Mouse (Mus musculus) neural tube, embryonic 10.5 days (tissue): Measurements from ENCODE around the gene Ggt5.
A peak's percentile ranks its signal among the peaks of the same experiment; 100 is the strongest.

ENCODE experiments used
- DNase-seq: peaks from one replicate; pipeline ENCODE4 v3.0.0-alpha.2; 2017; ENCODE audit warnings: low spot score; ENCODE audit errors: extremely low spot score

The Ggt5 gene

GRCm38 (mm10) chr10:75568029-75568428 lies 21.1 kb upstream of the Ggt5 start:
- no peak for DNase-seq

DNA sequence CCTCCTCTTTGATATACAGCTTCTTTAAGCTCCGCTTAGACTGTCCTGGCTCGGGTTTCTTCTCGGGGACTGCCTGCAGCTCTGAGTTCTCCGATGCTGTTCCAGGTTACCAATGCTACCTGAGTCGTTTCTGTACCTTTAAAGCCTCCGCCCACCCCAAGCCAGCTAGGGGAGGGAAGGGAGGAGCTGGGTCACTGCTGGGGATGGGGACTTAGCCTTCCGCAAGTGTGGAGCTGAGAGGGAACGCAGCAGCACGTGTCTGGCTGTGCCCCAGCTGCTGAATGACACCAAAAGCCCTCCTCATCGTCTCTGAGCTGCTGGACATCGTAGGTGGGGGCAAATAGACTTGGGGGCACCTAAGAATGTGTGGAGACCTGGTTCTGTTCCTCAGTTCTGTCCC lies 20.7 kb upstream of the Ggt5 start:
- no peak for DNase-seq

GRCm38 (mm10) chr10:75568851-75569250 lies 20.3 kb upstream of the Ggt5 start:
- no peak for DNase-seq

DNA sequence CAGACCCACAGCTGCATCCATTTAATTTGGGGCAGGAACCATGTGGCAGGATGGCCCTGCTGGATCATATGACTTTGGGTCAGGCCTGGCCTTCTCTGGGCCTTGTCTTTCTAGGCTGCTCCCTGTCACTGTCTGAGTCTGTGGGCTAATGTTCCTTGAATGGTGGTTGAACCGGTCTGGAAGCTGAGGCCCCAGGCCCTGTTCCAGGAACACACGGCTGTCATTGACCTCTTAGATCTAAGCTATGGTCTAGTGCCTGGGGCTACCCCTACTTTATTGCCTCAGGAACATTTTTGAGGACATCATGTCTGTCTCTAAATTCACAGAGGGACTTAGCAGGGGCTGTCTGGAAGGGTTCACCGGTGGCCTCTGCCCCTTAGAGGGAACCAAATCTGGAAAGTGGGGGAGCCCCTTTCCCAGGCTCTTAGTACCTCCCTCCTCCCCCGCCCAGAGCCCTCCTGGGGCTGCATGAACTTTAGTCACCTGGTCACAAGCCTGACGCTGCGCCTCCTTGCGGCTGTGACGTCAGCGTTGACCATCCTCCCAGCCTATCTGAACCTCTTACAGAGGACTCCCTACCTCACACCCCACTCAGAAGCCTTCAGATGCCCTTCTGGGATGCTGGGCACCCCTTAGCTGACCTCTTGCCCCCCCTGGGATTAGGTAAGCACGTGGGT lies 18.0 kb upstream of the Ggt5 start:
- DNase-seq = no peak

- no peak for DNase-seq
Measured at GRCm38 (mm10) chr10:75571937-75572336, 17.2 kb upstream of the Ggt5 start.

DNA sequence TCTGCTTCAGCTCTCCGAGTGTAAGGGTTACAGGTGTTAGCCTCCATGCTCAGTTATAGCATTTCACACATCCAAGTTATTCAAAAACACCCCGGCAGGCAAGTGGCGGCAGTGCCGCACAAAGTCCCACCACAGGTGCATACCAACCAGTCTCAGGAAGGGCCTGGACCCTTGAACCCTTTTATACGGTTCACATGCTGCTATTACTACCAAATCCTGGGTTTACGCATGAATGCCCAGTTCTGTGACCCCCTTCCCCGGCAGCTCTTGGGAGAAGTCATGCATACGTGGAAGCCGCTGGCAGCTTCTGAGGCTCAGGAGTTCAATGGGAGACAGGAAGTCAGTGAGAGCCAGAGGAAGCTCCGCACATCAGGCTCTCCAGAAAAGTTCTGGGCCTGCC lies 16.0 kb upstream of the Ggt5 start:
- DNase-seq = no peak

- no peak for DNase-seq
Measured at GRCm38 (mm10) chr10:75573965-75574364, 15.2 kb upstream of the Ggt5 start.

GRCm38 (mm10) chr10:75579129-75579528 lies 10.0 kb upstream of the Ggt5 start:
- DNase-seq = no peak

DNA sequence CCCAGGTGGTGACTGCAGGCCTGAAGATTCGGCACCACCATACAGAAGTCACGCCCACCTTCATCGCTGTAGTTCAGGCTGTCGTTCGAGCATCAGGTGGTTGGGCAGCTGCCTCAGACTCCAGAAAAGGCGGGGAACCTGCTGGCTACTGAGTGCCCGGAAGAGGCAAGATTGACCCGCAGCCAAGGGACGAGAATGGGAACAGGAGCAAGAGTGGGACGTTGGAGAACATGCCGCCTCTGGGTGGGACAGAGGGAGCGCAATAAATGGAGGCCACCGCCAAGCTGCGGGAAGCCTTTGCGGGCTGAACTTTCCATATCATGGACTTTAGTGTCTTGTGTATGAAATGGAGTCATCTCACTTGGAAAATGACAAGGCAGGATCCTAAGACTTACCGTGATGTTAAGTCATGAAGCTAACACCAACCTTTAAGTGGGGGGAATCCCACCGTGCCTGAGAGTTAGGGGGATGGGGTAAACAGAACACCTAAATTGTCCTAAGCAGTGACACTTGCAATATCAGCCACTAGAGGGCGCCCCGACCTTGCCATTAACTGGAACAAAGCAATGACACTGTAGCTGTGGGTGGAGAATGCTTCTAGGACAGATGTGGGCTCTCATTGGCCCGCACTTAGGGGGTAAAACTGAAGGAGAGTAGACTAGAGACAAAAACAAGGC lies 3.1 kb upstream of the Ggt5 start:
- DNase-seq = peak; percentile 94

DNA sequence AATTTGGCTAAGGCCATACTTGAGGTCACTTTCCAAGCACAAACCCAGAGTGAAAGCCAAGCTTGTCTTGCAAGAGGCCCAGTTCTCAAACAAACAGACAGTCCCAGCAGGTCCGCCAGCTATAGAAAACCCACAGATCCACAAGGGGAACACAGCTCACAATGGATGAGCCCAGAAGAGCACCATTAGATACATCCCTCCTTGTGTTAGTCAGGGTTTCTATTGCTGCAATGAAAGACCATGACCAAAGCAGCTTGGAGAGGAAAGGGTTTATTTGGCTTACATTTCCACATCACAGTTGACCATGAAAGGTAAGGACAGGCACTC lies 2.6 kb upstream of the Ggt5 start:
- DNase-seq = no peak

DNA sequence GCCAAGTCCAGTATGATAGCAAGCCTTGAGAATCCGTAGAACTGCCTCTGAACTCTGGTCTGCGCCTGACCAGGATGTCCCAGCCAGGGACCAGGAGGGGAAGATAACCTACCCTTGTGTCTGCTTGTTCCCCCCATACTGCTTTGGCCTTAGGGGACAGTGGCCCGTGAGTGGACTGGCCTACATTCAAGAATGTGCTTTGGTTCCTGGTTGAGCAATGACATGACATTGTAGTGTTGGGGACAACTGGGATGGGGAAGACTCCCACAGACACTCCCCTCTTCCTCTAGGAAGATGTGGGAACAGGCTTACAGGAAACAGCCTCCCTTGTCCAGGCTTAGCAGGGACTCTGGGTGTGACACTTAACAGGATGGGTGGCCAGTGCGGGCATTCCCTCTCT lies 1.4 kb upstream of the Ggt5 start:
- no peak for DNase-seq

DNA sequence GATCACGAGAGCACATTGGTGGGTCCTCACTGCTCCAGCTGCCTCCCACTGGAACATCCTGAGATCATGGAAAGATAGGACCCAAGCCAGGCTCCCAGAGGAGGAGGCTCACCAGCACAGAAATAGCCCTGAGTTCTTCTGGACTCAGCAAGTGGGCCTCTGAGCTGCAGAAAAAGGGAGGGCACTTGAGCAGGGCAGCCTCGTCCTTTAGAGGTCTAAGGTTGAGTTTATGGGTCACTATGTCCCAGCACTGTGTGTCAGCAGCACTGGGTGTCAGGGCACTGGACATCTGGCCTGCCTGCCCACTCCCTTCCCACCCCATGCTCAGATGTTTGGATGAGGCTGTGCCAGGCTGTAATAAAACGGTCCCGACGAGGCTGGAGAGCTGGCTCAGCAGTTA lies 804 bp upstream of the Ggt5 start:
- DNase-seq = no peak

GRCm38 (mm10) chr10:75589651-75590050 lies 511 bp downstream of the Ggt5 start:
- no peak for DNase-seq

GRCm38 (mm10) chr10:75591211-75591894 lies 2.2 kb downstream of the Ggt5 start:
- no peak for DNase-seq

DNA sequence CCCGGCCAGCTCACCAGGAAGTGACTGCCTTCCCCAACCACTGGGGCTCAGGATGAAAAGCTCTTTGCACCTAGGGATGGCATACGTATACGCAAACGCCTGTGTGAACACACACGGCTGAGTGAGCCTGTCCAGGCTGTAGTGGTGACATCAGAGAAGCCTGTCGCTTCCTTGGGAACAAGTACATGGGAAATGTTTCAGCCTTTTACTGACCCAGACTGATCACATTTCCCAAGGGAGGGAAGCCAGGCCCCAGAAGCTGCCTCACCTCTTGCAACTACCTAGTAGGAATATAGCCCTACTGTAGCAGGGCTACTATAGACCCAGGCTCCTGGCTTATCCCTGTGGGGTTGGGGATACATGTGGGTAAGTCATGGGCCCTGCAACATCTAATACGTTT lies 3.4 kb downstream of the Ggt5 start:
- no peak for DNase-seq

GRCm38 (mm10) chr10:75595981-75596380 lies 6.8 kb downstream of the Ggt5 start:
- DNase-seq = no peak

DNA sequence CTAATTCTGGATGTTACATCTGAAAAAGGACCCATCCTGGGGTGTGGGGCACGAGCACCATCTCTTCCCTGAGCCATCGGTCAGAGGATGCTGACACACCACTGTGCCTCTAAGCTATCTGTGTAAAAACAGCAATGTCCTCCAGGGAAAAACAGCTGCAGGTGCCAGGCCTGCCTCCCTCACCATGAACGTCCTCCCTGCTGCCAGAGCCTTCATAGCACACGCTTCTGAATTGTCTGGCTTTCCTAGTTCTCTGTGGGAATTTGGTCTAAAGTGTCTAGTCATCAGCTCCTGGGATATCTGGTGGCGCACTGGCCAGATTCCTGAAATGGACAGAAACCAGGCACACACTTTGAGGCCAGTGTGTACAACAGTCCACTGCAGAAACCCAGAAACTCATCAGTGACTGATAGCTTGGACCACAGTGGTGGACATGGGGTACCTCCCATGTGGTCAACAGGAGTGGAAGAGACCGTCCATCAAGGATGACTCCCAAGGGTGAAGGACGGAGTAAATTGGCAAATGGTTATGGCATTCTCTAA lies 11.1 kb downstream of the Ggt5 start:
- DNase-seq = no peak

DNA sequence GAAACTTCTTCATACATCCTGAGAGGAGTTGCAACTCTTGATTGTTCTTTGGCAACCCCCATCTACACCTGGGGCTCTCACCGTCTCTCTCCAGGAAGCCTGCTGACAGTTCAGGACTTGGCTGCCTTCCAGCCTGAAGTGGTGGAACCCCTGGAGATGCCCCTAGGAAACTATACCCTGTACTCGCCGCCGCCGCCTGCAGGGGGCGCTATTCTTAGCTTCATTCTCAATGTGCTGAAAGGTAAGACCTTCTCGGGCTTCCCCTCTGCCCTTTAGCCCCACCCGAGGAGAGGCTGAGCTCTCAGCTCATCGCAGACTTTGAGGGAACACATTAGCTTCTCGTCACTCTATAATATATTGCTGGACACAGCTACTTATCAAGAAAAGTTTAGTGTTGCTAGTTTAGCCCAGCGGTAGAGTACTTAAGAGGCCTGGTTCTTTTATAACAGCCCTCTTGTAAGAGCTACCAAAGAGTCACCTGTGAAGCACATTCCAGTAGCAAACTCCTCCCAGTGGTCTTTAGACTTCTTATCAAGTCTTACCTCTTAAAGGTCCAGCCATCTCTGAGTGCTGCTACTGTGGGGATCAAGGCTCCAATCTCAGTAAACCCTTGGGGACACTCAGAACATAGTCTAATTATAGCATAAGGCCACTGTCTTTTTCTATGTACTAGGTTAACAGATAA lies 16.2 kb downstream of the Ggt5 start:
- DNase-seq = no peak

GRCm38 (mm10) chr10:75607253-75607652 lies 18.1 kb downstream of the Ggt5 start:
- no peak for DNase-seq

DNA sequence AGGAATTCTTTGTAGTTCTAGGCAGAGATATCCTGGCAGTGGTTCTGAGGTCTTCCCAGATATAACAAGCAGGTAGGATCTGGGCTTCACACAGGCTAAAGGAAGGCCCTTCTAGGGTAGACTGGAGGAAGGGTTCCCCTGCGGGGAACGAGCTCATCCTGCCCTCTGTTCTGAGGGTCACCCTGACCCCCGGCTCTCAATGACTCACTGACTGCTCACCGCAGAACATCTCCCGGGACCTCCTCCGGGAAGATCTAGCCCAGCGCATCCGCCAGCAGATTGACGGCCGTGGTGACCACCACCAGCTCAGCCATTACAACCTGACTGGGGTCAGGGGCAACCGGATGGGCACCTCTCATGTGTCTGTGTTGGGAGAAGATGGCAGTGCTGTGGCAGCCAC lies 19.8 kb downstream of the Ggt5 start:
- no peak for DNase-seq

DNA sequence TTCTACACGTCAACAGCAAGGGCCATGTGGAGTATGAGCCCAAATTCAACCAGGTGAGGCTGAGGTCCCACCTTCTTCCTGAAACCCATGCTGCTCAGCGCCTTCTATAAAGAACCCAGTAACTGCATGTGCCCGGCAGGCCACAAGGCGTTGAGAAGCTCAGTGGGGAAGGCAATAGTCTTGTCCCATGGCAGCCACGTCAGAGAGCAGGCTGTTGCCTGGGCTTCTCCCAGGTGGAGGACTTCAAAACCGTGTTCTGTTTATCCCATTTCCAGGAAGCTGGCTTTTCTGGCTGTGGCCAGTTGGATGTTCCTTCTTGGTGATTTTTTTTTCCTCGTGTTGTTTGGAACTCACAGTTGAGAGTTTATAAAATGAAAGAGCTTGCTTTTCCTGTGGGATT lies 21.3 kb downstream of the Ggt5 start:
- DNase-seq = no peak

GRCm38 (mm10) chr10:75616044-75616443 lies 26.9 kb downstream of the Ggt5 start:
- DNase-seq = no peak
